Mouse (Mus musculus): ENCODE data around the gene Impdh1. TPM values are rescaled to one million over a fixed set of nuclear protein-coding genes. Genes with fewer than 3 reads are reported as not detected.
A peak's percentile ranks its signal among the peaks of the same experiment; 100 is the strongest.

Impdh1 gene
- 1.7 and 1.8 TPM in 2 replicates for polyA plus RNA-seq (2012)

DNA sequence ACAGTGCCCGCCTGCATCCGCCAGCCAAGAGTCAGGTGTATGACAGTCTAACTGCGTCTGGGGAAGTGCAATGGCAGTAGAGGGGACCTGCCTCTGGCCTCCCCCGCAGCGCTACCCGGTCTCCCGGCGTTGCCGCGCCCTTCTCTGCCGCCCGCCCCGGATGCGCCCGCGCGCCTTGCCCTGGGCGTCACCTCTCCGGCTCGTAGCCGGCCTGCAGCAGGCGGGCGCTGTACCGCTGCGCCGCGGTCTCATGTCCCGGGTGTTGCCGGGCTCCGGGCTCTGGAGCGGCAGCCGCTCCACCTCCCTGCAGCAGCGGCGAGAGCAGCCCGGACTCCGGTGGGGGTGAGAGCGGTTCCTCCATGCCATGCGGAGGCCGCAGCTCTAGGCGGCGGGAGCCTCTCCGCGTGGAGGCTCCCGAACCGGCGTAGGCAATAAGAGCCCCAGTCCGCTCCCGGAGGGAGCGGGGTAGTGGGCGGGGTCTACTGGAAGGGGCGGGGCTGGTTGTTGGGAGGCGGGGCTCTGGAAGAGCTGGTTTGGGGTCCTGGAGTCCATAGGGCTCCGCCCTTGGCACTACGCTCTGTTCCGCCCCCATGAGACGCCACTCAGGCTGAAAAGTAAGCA, at the start of gene Impdh1:
Impdh1 (minus strand) TSS at position 484 of the 621 bp plus-strand sequence.
- H3K27me3 ChIP-seq (ENCODE audit: control insufficient read depth), result peaks cover 55% of the 10 kb centered on the region
- H3K9me3 ChIP-seq (ENCODE audit: control insufficient read depth, low read length), result no peaks in the 10 kb centered on the region
- H3K4me1 ChIP-seq (ENCODE audit: control insufficient read depth), result peaks cover 30% of the 10 kb centered on the region
- TF ChIP-seq TAL1 (IDR thresholded peaks at IDR 0.05; ENCODE audit: low read length) (no peak), GATA1 (IDR thresholded peaks at IDR 0.05; ENCODE audit: low read length) (no peak)
- no peaks in the 10 kb centered on the region for H3K36me3 ChIP-seq (ENCODE audit: control insufficient read depth)
- H3K4me3 ChIP-seq (replicated peaks), result peak within 1 kb of the TSS; percentile 61

- no peak for TF ChIP-seq TAL1 (IDR thresholded peaks at IDR 0.05; ENCODE audit: low read length)
- no peak for TF ChIP-seq GATA1 (IDR thresholded peaks at IDR 0.05; ENCODE audit: low read length)
- Histone ChIP-seq H3K4me1 (ENCODE audit: control insufficient read depth) (no peaks in the 10 kb centered on the region), H3K9me3 (ENCODE audit: control insufficient read depth, low read length) (no peaks in the 10 kb centered on the region), H3K27me3 (ENCODE audit: control insufficient read depth) (peaks cover 7% of the 10 kb centered on the region; the same call in 1 of the 2 replicates), H3K36me3 (ENCODE audit: control insufficient read depth) (no peaks in the 10 kb centered on the region), H3K4me3 (replicated peaks) (no peak overlapping the region)
These were observed 48.3 kb upstream of the Impdh1 start for GRCm38 (mm10) chr6:29264456-29264781.

GRCm38 (mm10) chr6:29263650-29264455, 47.7 kb upstream of the Impdh1 start:
- H3K27me3 ChIP-seq (ENCODE audit: control insufficient read depth), result peaks cover 7% of the 10 kb centered on the region; the same call in 1 of the 2 replicates

DNA sequence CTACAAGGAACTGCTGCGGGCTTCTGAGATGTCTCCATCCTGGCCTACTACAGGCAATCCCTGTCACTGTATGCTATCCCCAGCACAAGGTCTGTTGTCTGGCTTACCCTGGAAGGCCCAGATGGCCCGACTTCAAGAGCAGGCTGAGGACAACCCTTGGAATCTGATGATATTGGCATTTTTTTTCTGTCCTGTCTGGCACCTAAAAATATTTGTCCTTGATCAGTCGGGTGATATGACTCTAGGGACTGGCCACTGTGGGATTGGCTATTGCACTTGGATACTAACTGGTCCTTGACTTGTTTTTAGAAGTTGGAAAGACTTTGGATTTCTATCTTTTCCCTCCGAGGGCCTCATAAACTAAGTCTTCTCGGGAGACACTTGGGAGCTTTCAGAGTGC, 45.7 kb upstream of the Impdh1 start:
- Histone ChIP-seq H3K4me3 (replicated peaks) (no peak overlapping the region), H3K4me1 (ENCODE audit: control insufficient read depth) (no peaks in the 10 kb centered on the region), H3K9me3 (ENCODE audit: control insufficient read depth, low read length) (no peaks in the 10 kb centered on the region), H3K27me3 (ENCODE audit: control insufficient read depth) (peaks cover 7% of the 10 kb centered on the region; the same call in 1 of the 2 replicates), H3K36me3 (ENCODE audit: control insufficient read depth) (no peaks in the 10 kb centered on the region)
- TF ChIP-seq TAL1 (IDR thresholded peaks at IDR 0.05; ENCODE audit: low read length), result no peak
- no peak for TF ChIP-seq GATA1 (IDR thresholded peaks at IDR 0.05; ENCODE audit: low read length)

More at GRCm38 (mm10) chr6:29263650-29264455, 47.7 kb upstream of the Impdh1 start:
- Histone ChIP-seq H3K36me3 (ENCODE audit: control insufficient read depth) (no peaks in the 10 kb centered on the region), H3K4me3 (replicated peaks) (no peak overlapping the region), H3K9me3 (ENCODE audit: control insufficient read depth, low read length) (no peaks in the 10 kb centered on the region), H3K4me1 (ENCODE audit: control insufficient read depth) (no peaks in the 10 kb centered on the region)
- TF ChIP-seq TAL1 (IDR thresholded peaks at IDR 0.05; ENCODE audit: low read length) (no peak), GATA1 (IDR thresholded peaks at IDR 0.05; ENCODE audit: low read length) (no peak)

DNA sequence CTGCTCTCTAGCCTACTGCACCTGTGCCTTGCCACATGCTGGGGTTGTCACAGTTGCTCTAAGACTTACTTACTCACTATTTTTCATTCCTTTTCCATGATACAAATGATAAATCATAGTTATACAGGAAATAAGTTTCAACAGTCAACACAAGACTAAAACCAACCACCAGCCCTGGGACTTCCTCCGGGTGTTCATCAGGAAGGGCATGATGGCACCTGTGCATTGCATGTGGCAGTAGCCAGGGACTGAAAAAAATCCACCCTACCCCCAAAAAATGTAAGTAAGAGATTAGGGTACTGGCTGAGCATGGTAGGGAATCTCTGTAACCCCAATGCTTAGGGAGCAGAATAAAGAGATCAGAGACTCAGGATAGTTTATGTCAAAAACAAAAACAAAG, 43.3 kb upstream of the Impdh1 start:
- H3K4me1 ChIP-seq (ENCODE audit: control insufficient read depth), result no peaks in the 10 kb centered on the region
- no peaks in the 10 kb centered on the region for H3K36me3 ChIP-seq (ENCODE audit: control insufficient read depth)
- H3K9me3 ChIP-seq (ENCODE audit: control insufficient read depth, low read length), result no peaks in the 10 kb centered on the region
- TF ChIP-seq GATA1 (IDR thresholded peaks at IDR 0.05; ENCODE audit: low read length) (no peak), TAL1 (IDR thresholded peaks at IDR 0.05; ENCODE audit: low read length) (no peak)
- peaks cover 4% of the 10 kb centered on the region; the same call in 1 of the 2 replicates for H3K27me3 ChIP-seq (ENCODE audit: control insufficient read depth)
- H3K4me3 ChIP-seq (replicated peaks), result no peak overlapping the region

GRCm38 (mm10) chr6:29247072-29247471, 30.9 kb upstream of the Impdh1 start:
- H3K27me3 ChIP-seq (ENCODE audit: control insufficient read depth), result peaks cover 6% of the 10 kb centered on the region; the same call in 1 of the 2 replicates
- no peak overlapping the region for H3K4me3 ChIP-seq (replicated peaks)
- H3K36me3 ChIP-seq (ENCODE audit: control insufficient read depth), result no peaks in the 10 kb centered on the region
- no peaks in the 10 kb centered on the region for H3K9me3 ChIP-seq (ENCODE audit: control insufficient read depth, low read length)
- no peaks in the 10 kb centered on the region for H3K4me1 ChIP-seq (ENCODE audit: control insufficient read depth)
- no peak for TF ChIP-seq TAL1 (IDR thresholded peaks at IDR 0.05; ENCODE audit: low read length)

DNA sequence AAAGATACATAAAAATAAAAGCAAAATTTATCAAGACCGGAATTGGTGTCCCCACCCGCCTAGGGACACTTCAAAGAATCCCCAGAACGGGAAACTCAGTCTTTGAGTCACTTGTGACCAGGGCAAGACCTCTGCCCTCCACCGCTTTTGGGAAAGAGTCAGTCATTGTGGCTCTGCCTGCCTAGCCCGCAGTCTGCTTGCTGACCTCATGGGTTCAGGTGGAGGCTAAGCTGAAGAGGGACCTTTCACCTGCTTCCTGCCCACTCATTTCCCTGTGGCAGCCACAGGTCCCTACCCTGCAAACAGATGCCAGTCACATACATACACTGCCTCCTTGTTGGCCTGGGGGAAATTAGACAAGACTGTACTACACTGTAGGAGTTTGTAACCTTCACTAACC, 30.4 kb upstream of the Impdh1 start:
- no peak overlapping the region for H3K4me3 ChIP-seq (replicated peaks)
- H3K9me3 ChIP-seq (ENCODE audit: control insufficient read depth, low read length), result no peaks in the 10 kb centered on the region
- TF ChIP-seq GATA1 (IDR thresholded peaks at IDR 0.05; ENCODE audit: low read length), result no peak
- TF ChIP-seq TAL1 (IDR thresholded peaks at IDR 0.05; ENCODE audit: low read length), result no peak
- H3K27me3 ChIP-seq (ENCODE audit: control insufficient read depth), result peaks cover 6% of the 10 kb centered on the region; the same call in 1 of the 2 replicates
- H3K4me1 ChIP-seq (ENCODE audit: control insufficient read depth), result no peaks in the 10 kb centered on the region
- no peaks in the 10 kb centered on the region for H3K36me3 ChIP-seq (ENCODE audit: control insufficient read depth)

GRCm38 (mm10) chr6:29246183-29246582, 30.0 kb upstream of the Impdh1 start:
- no peak for TF ChIP-seq GATA1 (IDR thresholded peaks at IDR 0.05; ENCODE audit: low read length)
- TF ChIP-seq TAL1 (IDR thresholded peaks at IDR 0.05; ENCODE audit: low read length), result no peak
- H3K4me1 ChIP-seq (ENCODE audit: control insufficient read depth), result no peaks in the 10 kb centered on the region
- peaks cover 6% of the 10 kb centered on the region; the same call in 1 of the 2 replicates for H3K27me3 ChIP-seq (ENCODE audit: control insufficient read depth)
- no peaks in the 10 kb centered on the region for H3K9me3 ChIP-seq (ENCODE audit: control insufficient read depth, low read length)
- no peaks in the 10 kb centered on the region for H3K36me3 ChIP-seq (ENCODE audit: control insufficient read depth)
- no peak overlapping the region for H3K4me3 ChIP-seq (replicated peaks)
